Mouse (Mus musculus): ENCODE measurements around the gene Fzd10.

Gene Fzd10

DNA sequence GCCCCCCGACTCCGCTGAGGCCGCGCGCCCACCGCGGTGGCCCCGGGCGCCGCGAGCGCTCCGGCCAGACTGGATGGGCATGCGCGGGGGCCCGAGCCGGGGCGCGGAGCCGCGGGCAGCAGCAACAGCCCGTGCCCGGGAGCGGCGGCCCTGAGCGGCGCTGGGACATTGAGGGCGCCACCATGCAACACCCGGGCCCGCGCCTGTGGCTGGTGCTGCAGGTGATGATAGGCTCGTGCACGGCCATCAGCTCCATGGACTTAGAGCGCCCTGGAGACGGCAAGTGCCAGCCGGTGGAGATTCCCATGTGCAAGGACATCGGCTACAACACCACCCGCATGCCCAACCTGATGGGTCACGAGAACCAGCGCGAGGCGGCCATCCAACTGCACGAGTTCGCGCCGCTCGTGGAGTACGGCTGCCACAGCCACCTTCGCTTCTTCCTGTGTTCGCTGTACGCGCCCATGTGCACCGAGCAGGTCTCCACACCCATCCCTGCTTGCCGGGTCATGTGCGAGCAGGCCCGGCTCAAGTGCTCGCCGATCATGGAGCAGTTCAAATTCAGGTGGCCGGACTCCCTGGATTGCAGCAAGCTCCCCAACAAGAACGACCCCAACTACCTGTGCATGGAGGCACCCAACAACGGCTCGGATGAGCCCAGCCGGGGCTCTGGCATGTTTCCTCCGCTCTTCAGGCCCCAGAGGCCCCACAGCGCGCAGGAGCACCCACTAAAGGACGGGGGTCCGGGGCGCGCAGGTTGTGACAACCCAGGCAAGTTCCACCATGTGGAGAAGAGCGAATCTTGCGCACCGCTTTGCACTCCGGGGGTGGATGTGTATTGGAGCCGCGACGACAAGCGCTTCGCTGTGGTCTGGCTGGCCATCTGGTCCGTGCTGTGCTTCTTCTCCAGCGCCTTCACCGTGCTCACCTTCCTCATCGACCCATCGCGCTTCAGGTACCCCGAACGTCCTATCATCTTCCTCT, 684 bp downstream of the Fzd10 start:
- CTCF ChIA-PET, result no interaction called here

DNA sequence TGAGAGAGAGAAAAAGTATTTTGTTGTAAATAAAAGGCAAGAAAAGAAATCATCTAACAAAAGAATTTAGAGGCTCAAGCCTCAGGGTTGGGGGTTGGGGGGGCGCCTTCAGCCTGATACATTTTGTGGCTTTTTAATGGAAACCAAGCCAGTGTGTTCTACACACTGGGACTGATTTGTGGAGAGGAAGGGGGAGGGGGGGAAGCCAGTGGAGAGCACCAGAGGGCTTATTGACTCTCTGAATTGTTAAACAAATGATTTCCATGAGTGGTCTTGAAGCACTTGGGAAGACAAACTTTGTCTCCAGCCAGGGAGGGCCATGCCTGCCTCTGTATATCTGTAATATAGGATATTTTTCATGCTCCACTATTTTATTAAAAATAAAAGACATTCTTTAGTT, 3.0 kb downstream of the Fzd10 start:
- CTCF ChIA-PET, result no interaction called here

DNA sequence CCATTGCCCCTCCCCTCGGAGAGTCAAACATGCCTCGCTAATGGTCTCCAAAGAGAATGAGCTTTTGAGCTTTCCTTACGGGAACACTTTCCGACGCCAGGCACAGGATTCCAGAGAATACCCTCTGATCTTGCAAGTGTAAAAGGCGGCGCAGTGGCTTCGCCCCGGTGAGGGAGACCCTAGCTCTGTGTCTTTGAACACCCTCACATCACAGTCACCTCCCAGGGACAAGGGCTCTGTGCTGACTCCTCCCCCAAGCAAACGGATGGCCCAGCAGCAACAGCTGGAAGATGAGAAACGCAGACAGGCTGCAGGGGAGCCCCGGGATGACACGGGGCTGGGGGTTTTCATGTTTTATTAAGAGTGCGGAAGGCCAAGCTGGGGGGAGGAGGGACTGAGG, 6.0 kb downstream of the Fzd10 start:
- CTCF ChIA-PET, result no interaction called here

DNA sequence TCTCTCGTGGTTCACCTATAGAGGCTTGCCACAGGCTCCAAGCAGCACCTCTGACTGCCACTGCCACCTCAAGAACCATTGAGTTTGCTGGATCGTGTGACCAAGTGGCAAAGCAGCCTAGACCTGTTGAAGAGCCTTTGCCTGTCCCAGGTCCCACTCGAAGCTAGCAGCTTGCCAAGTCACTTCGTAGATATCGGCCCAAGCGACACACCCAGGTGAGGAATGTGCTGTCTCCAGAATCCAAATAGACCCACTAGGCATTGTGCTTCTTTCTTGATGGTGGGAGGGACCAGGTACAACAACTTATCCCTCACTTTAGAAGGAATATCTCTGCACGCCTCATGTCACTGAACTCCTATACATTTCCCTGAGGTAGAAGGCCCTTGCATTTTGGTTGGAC, 8.4 kb downstream of the Fzd10 start:
- CTCF ChIA-PET, result no interaction called here

DNA sequence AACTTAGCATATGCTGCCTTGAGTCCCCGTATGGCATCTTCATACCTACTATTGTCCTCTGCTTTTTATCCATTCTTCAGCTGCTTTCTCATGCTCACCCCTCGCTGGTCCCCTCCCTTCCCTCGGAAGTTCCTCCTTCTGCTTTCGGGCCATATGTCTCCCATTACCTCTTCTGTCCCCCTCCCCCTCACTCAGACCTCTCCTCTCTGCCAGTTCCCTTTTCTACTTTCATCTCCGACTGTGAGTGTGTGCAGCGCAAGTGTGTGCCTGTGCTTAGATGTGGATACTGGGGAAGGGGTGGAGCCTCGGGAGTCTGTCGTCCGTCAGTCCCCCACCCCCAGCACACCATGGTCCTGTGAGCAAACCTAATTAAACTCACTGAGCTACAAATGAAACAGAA, 17.0 kb downstream of the Fzd10 start:
- CTCF ChIA-PET, result no interaction called here

DNA sequence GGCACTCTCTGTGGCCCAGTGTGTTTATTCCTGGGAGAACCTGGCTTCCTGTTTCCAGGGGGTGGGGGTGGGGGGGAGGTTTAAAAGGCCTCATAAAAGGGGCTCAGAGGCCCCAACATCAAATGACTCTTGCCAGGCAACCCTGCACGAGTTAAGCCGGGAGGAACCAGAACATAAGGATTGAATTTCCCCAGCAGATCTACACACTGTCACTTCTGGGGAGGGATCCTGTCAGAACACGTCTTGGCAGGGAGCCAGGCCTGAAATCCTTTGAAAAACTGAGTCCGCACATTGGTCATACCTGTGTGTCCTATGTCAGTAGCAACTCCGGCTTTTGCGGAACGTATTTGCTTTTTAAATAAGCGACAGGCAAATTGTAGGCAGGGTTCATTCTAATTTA, 19.3 kb downstream of the Fzd10 start:
- CTCF ChIA-PET, result no interaction called here

DNA sequence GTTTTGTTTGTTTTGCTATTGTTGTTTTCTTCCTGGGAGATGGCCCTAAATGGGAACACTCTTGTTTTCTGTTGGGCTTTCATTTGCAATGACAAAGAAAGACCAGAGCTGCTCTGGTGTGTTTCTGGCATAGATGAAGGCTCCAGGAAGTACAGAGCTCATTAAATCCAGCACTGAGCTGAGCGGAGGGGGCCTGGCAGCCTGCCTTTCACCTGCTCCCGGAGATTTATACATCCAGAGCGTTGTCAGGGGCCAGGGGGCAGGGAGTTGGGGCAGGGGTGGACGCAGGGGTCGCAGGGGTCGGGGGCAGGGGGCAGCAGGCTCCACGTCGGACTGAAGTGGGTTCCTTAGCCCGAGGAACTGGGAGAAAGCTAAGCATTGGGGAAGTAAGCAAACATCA, 19.8 kb downstream of the Fzd10 start:
- CTCF ChIA-PET, result no interaction called here

DNA sequence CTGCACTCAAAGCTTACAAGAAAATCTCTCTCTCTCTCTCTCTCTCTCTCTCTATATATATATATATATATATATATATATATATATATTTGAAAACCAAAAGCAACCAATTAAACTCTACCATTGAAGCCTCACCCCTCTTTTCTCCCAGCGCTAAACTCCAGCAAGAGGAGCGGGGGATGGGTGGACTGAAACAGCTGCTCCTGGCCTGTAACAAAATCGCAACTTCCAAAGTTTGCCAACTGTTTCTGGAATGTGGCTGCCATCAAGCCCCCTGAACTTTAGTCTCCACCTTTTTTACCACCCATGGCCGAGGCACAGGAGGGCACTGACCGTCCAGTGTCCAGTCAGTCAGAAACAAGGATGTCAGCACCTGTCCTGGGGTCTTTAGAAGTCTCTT, 27.1 kb downstream of the Fzd10 start:
- CTCF ChIA-PET, result interaction anchor here (0.5 kb wide), 1 partner anchor 13 kb away, joined by 3 read pairs; no protein-coding TSS in a partner anchor

DNA sequence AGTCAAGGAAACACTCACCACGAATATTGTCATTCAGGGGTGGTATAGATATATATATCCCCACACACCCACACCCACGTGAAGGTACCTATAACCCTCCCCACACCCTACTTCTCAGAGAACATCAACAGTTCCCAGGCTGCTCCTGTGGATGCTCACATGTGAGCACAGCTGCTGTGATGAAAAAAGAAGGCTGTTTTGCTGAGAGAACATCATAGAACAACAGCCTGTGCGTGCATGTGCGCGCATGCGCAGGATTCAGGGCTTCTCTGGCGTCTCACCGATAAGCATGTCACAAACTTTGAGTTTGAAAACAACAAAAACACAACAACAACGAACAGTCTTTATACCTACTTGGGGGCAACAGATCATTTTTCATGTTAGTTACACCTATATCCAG, 36.0 kb downstream of the Fzd10 start:
- CTCF ChIA-PET, result no interaction called here

DNA sequence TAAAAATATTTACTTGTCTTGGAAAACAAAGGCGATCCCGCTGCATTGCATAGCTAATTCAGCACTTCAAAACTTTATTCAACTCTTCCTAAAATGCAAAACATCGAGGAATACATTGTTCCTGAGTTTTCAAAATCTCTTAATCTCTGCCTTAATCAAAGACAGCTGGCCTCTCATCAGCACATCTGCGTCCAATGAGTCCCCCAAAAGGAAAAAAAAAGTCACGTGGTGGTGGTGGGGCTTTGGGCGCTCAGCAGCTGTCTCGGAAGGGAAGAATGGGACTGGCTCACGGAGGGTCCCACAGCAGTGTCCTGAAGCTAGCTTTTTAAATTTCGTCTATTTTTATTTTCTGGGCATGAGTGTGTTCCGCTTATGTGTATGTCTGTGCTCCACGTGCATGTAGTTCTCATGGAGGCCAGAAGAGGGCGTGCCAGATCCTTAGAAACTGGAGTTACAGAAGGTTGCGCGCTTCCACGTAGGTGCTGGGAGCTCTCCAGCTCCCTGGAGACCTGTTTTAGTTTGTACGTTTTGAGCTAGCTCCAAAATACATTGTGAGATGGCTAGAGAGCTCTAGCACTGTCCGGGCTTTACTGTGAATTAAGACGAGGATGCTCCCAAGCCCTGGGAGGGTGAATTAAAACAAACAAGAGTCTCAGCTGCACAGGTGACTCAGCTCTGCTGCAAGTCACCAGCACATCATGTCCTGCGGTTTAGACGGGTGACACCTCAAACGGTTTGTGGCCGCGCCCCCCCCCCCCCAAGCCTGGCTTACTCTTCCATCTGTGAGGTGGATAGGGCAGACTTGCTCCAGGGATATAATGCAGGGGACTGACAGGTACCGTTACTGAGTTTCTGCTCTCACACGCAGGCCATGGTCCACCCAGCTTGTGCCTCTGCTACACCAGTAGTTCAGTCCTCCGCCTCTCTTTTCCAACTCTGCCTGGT, 36.7 kb downstream of the Fzd10 start:
- CTCF ChIA-PET, result no interaction called here

DNA sequence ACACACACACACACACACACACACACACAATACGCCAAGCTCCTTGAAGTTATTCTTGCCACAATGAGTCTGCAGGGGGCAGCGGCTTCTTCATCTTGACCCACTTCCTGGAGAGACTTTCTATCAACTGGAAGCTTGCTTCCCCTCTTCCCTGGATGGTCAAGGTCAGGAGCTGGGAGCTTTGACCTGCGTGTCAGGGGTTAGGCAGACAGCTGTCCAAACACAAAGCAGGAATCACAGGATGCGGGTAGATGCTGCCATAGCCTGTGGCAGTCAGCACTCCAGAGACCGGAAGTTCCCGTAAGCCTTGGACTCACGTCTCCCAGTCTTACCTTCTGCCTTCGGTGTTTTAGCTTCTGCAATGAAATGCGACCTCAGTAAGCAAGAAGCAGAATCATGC, 38.1 kb downstream of the Fzd10 start:
- CTCF ChIA-PET, result no interaction called here

DNA sequence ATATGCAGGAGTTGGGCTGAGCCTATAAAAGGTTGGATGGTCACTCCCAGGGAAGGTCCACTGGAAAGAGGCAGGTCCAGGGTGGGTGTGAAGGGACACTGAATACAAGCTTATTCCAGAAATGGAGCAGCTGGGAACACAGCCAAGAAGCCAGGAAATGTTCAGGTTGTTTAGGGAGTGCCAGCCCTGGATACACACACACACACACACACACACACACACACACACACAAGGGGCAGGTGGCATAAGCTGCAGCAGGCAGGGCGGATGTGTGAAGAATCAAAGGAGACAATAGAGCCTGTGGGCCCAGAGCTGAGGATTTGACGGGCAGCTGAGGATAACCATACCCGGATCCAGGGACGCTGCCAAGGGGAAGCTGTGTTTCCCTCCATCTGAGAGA, 42.4 kb downstream of the Fzd10 start:
- CTCF ChIA-PET, result no interaction called here

DNA sequence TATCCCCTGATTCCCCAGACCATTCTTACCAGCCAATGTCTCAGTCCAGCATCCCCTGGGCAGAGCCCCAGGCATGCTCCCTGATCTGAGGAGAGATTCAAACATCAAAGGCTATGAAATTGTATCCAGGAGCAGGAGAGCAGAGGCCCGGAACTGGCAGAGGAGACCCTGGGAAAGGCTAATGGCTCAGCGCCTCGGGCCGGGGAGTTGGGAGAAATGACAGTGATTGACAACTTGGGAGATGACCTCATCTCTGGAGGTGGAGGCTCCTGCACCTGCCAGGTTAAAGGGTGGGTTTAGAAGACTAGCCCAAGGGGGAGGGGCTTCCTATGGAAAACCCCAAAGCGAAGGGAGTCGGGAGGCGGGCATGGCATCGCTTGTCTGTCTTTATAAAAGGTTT, 45.1 kb downstream of the Fzd10 start:
- CTCF ChIA-PET, result no interaction called here

DNA sequence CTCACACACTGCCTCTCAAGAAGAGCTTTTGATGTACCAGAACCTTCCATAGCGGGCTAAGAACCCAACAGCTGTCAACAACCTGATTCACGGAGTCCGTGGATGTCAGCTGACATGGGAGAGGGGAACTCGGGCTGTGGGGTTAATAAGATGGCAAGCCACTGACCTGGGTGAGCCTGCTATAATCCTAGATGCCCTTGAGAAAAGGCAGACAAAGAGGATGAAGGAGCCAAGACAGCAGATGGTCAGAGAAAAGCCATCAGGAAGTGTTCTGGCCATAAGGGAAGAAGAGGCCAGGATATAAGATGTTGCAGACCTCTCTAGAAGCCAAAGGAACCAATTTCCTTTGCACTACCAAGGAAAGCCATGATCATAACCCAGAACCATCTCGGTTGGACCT, 45.6 kb downstream of the Fzd10 start:
- CTCF ChIA-PET, result no interaction called here

DNA sequence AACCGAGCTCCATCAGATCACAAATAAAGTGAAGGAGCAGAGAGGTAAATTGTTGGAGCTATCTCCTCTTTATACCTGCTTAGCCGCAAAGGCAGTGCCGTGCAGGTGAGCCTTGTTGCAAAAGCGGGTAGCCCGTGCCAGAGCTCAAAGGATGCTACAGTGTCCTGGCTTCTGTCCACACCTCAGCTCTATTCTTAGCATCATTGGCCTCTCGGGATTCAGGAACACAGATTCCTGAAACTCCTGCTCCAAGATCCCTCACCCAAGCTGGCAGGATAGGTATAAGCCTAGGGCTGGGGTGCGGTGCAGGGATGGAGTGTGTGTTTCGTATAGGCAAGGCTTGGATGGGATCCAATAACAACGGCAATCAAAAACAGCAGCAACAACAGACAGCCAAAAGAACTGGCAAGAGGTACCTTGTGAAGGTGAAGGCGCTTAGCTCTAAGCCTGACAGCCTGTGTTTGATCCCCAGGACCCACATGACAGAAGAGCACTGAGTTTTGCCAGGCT, 46.6 kb downstream of the Fzd10 start:
- CTCF ChIA-PET, result no interaction called here

DNA sequence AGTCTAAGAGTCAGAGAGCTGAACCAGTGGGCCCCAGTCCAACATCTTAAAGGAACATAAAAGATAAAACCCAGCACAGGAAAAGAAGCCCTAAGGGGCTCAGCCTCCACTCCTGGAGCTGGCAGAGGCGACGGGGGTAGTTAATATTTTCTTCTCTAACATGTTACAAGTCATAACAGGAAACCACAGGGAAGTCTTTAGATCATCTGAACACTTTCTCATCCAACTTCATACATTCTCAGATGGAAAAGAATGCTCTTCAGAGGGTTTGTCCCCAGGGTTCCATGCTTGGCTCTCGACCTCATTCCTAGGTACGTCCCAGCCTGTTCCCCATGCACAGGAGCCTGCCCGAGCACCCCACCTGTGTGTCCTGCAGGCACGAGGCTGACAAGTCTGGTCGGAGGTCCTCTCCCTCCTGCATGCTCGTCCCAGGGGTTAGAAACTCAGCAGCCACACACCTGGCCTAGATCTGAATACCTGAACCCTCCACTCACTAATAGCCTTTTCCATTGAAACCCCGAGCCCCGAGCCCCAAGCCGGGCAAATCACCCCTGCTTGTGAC, 48.8 kb downstream of the Fzd10 start:
- CTCF ChIA-PET, result no interaction called here

Measured in spleen, embryonic (tissue).